Mouse (Mus musculus): ENCODE data around the gene Myl6b. TPM values are rescaled to one million over a fixed set of nuclear protein-coding genes. Genes with fewer than 3 reads are reported as not detected.
"Not testable (repeated sequence)": the region's sequence is repeated elsewhere in the genome, so short reads cannot be mapped to it uniquely, and the experiment has no call there.

Myl6b gene
- total RNA-seq, 2 experiments from 2014 or later: 16.2 to 19.3 TPM

DNA sequence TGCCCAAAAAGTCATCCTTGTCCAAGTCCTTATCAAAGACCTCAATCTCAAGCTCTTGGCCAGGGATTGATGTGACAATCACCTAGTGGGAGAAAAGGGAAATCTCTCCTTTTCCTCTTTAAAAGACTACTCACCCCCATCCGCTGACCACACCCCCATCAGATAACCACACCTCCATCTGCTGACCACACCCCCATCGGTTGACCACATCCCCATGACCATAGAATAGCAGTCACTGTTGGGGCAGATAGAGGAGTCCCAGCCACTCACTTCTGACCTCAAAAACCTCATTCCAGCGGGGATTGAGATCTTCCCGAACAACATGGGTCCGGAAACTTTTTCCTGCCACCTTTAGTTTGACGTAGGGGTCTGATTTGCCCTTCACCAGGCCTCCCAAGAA, 18.2 kb upstream of the Myl6b start:
- no peak for DNase-seq

- no peak for DNase-seq
Observed at GRCm38 (mm10) chr10:128516029-128516428, 17.5 kb upstream of the Myl6b start.

- no peak for DNase-seq
Observed at GRCm38 (mm10) chr10:128515044-128515443, 16.6 kb upstream of the Myl6b start.

DNA sequence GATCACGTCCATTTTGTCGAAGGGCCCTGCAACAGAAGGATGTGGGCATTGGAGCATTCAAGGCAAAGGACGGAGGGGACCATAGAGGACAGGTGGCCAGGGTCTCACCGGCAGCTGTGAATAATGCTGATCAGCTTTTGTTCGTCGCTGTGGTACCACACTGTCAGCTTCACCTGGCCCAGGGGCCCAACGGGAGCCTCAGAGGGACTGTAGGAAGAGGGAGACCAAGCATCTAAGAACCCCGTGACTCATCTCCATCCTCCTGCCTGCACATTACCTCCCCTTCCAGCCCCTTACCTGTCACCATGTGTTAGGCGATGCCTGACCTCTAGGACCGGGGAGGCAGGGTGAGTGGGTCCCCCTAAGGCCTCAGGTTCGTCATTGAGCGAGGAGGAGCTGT, 13.3 kb upstream of the Myl6b start:
- DNase-seq: no peak

DNA sequence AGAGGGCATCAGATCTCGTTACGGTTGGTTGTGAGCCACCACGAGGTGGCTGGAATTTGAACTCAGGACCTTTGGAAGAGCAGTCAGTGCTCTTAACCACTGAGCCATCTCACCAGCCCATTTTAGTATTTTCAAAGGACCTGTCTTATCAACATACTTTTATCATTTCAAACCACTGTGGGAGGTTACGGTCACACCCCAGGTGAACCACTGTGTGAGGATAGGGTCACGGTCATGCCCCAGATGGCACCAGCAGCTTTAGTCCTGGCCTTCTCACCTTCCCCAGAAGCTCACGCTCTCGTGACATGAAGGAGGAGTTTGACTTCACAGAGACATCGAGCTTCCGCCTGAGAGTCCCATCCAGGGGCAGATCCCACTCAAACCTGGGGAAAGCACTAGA, 12.7 kb upstream of the Myl6b start:
- DNase-seq: no peak

DNA sequence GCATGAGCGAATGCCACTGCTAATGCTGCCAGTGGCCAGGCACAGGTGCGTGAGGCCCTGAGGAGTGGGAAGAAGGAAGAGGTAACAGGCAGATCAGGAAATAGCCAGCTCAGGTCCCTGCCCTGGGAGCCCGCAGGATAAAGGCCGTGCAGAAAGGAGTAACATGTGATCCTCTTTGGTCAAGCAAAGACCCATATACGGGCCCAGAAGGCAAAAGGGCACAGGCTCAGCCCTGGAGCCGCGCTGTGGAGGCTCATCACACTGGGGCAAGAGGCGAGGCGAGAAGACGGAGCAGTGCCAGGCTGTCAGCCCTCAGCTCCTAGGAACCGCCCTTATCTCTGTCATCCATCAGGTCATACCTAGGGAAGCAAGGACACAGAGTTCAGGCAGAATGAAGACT, 11.8 kb upstream of the Myl6b start:
- DNase-seq: no peak

DNA sequence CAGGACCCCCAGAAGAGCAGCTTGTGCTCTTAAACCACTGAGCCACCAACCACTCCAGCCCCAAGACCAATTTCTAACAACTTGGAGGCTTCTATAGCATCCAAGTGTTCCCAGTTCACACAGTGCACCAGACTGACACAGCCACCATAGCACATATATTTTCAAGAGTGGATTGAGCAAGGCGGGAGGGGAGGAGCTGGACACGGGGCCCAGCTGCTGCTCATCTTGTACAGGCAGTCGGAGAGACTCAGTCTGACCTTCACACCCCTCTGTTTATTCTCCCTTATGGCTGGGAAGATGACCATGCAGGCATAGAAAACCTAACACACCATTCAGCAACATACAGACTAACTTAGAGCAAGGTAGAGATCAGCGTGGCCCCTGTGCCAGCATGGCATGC, 11.3 kb upstream of the Myl6b start:
- DNase-seq: no peak

DNA sequence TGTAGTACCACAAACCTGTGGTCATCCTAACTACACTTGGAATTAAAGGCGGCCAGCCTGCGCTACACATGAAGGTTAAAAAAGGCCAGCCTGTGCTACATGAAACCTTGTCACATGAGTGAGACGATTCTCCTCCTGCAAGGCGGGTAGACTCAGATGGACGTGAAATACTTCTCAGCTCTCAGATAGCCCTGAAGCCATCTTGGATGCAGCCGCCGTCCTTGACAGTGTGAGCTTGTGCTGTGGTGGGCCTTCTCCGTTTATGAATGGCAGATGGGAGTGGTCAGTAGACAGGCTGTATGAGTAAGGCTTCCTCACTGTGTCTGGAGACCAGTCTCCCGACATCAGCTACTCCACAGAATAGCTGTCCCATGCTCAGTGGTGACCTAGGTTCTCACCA, 10.7 kb upstream of the Myl6b start:
- no peak for DNase-seq

DNA sequence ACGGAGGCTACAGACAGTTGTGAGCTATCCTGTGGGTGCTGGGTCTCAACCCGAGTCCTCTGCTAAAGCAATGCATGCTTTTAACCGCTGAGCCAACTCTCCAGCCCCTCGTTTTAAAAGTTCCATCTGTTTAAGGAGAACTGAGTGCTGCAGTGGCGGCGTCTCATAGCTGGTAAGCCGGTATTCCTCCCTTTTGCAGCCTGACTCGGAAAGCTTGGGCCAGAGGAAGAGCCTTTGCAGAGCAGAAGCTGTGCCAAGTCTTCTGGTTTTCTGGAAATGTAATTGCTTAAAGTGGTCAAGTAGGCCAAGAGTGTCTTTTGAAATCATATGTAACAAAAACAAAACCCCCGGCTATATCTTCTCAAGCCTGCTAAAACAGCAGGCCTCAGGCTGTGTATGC, 9.8 kb upstream of the Myl6b start:
- DNase-seq: no peak

GRCm38 (mm10) chr10:128505974-128506373, 7.5 kb upstream of the Myl6b start:
- DNase-seq: no peak

GRCm38 (mm10) chr10:128505371-128505667, 6.8 kb upstream of the Myl6b start:
- DNase-seq: not testable (repeated sequence)

GRCm38 (mm10) chr10:128504641-128505370, 6.3 kb upstream of the Myl6b start:
- DNase-seq: no peak

GRCm38 (mm10) chr10:128504012-128504411, 5.5 kb upstream of the Myl6b start:
- no peak for DNase-seq

GRCm38 (mm10) chr10:128503532-128503931, 5.0 kb upstream of the Myl6b start:
- DNase-seq: no peak

DNA sequence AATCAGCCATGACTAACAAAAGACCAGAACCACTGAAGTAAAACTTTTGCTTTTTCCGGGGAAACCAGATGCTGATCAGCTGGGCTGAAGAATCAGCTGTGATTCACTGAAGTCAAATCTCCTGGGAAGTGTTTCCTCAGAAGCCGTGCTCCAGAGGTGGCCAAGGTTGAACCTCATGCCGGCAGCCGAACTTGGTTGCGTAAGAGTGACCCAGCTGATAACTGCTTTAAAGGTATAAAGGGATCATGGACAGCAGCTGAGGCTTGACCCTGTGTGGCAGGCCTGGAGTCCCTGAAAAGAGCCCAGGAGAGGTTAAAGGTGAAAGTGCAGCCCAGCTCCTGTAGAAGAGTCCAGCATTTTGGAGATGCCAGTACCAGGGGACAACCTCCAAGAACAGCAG, 3.9 kb upstream of the Myl6b start:
- DNase-seq: no peak

GRCm38 (mm10) chr10:128499116-128499671, 709 bp upstream of the Myl6b start:
- peak in 1 of 2 experiments; percentile 56 for DNase-seq

GRCm38 (mm10) chr10:128497134-128497737, 1.2 kb downstream of the Myl6b start:
- no peak for DNase-seq

GRCm38 (mm10) chr10:128496509-128497077, 1.9 kb downstream of the Myl6b start:
- DNase-seq: no peak

DNA sequence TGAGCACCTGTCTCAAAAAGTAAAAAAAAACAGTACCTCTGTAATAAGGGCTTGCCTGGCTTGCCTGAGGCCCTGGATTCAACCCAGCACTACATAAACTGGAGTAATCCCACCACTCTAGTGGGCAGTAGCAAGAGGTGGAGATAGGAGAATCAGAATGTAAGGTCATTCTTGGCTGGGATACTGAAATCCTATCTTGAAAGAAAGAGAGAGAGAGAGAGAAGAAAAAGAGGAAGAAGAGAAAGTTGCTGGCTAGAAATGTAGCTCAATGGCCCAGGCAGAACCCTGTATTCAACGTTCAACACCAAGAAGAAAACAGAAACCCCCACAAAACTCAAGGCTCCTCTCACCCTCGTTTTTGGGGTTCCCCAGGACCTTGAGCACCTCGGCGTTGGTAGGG, 2.6 kb downstream of the Myl6b start:
- no peak for DNase-seq

DNA sequence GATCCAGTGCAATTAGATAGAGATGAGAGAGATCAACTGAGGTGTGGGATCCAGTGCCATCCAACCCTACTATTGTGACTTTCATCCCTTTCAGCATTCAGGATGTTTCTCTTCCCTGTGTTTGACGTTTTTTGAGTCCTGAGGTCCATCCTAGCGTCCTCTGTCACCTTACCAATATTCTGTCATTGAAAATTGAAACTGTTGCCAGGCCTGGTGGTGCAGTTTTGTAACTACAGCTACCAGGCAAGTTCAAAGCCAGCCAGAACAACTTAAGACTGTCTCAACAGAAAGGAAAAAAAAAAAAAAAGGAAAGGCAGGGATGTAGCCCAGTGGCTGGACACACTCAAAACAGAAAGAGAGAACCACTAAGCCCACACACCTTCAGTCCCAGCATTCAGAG, 3.2 kb downstream of the Myl6b start:
- no peak for DNase-seq

DNA sequence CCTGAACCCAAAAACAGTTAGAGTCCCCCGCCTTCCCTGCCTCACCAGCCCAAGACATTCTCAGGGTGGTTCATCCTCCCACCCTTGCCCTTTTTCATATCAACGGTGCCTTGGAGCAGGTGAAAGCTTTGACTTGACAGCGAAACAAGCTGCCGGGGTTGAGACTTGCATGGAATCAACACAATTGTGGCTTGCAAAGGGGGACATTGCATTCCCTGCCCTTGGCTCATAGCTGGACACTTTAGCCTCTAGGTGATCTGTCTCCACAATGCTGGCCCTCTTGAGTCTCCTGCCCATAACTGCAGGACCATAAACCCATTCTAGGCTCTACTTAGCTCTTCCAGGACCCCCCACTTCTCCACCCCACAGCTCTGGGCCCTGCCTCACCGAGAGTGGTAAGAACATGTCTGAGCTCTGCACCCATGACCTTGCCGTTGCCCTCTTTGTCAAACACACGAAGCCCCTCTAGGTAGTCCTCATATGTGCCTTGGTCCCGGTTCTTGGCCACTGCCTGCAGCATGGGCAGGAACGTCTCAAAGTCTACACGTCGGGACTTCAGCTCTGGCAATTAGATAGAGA, 3.7 kb downstream of the Myl6b start:
- DNase-seq: no peak

GRCm38 (mm10) chr10:128493695-128494666, 4.5 kb downstream of the Myl6b start, which contains the start of gene Myl6:
Myl6 (minus strand) TSS chr10:128494145.
- DNase-seq: peak; percentile 96 to 97
